Mouse (Mus musculus) kidney, adult 11 months (tissue): ENCODE measurements around the gene Pard6b.
A peak's percentile ranks its signal among the peaks of the same experiment; 100 is the strongest.
"Not testable (repeated sequence)": the region's sequence is repeated elsewhere in the genome, so short reads cannot be mapped to it uniquely, and the experiment has no call there.

Source experiments
- DNase-seq: peaks from one replicate; pipeline ENCODE4 v3.0.0; 2022

Gene Pard6b

GRCm38 (mm10) chr2:168080431-168081246 lies at the start of gene Pard6b:
Pard6b (plus strand) TSS chr2:168081004.
- peak; percentile 99 for DNase-seq

GRCm38 (mm10) chr2:168031842-168032241 lies 49.0 kb upstream of the Pard6b start:
- DNase-seq, result no peak

- no peak for DNase-seq
Observed at GRCm38 (mm10) chr2:168033905-168034304, 46.9 kb upstream of the Pard6b start.

GRCm38 (mm10) chr2:168035907-168036306 lies 44.9 kb upstream of the Pard6b start:
- no peak for DNase-seq

GRCm38 (mm10) chr2:168037063-168037462 lies 43.7 kb upstream of the Pard6b start:
- DNase-seq, result no peak

GRCm38 (mm10) chr2:168040751-168041150 lies 40.1 kb upstream of the Pard6b start:
- DNase-seq, result no peak

GRCm38 (mm10) chr2:168042019-168042418 lies 38.8 kb upstream of the Pard6b start:
- no peak for DNase-seq

- peak; percentile 75 for DNase-seq
Observed at GRCm38 (mm10) chr2:168044681-168045287, 36.0 kb upstream of the Pard6b start.

- DNase-seq, result no peak
Observed at GRCm38 (mm10) chr2:168045357-168045756, 35.4 kb upstream of the Pard6b start.

GRCm38 (mm10) chr2:168045771-168046170 lies 35.0 kb upstream of the Pard6b start:
- peak; percentile 64 for DNase-seq

- no peak for DNase-seq
Observed at GRCm38 (mm10) chr2:168046467-168046866, 34.3 kb upstream of the Pard6b start.

- DNase-seq, result no peak
Observed at GRCm38 (mm10) chr2:168049002-168049635, 31.7 kb upstream of the Pard6b start.

GRCm38 (mm10) chr2:168050000-168050942 lies 30.5 kb upstream of the Pard6b start:
- DNase-seq, result peak; percentile 57

GRCm38 (mm10) chr2:168052156-168052555 lies 28.6 kb upstream of the Pard6b start:
- DNase-seq, result no peak

- DNase-seq, result peak; percentile 67
Observed at GRCm38 (mm10) chr2:168052689-168053088, 28.1 kb upstream of the Pard6b start.

- no peak for DNase-seq
Observed at GRCm38 (mm10) chr2:168054142-168054541, 26.7 kb upstream of the Pard6b start.

- DNase-seq, result no peak
Observed at GRCm38 (mm10) chr2:168055910-168056665, 24.7 kb upstream of the Pard6b start.

- no peak for DNase-seq
Observed at GRCm38 (mm10) chr2:168056666-168056933, 24.2 kb upstream of the Pard6b start.

- DNase-seq, result not testable (repeated sequence)
Observed at GRCm38 (mm10) chr2:168057876-168058275, 22.9 kb upstream of the Pard6b start.

- DNase-seq, result peak; percentile 56
Observed at GRCm38 (mm10) chr2:168058488-168059199, 22.2 kb upstream of the Pard6b start.

- no peak for DNase-seq
Observed at GRCm38 (mm10) chr2:168059200-168059790, 21.5 kb upstream of the Pard6b start.
